Mouse (Mus musculus): ENCODE measurements around the gene Tbc1d7. TPM values are rescaled to one million over a fixed set of nuclear protein-coding genes. Genes with fewer than 3 reads are reported as not detected.

The Tbc1d7 gene
- total and polyA plus RNA-seq, 3 experiments: 9.4 to 82.5 (median 11.6) TPM

- TF ChIP-seq GATA1 (IDR thresholded peaks at IDR 0.05; ENCODE audit: borderline replicate concordance, low read length): no peak
- TF ChIP-seq CTCF (IDR thresholded peaks at IDR 0.05; ENCODE audit: low read depth, low read length): no peak
- no peak for TF ChIP-seq TAL1 (conservative IDR thresholded peaks at IDR 0.05; ENCODE audit: low read depth, low read length)
- no peak for TF ChIP-seq GATA2 (IDR thresholded peaks at IDR 0.05; ENCODE audit: borderline replicate concordance, low read depth, low read length)
- TF ChIP-seq POLR2AphosphoS5 (IDR thresholded peaks at IDR 0.05; ENCODE audit: insufficient replicate concordance, low read depth, low read length): no peak
- DNase-seq (ENCODE audit: low spot score) (no peak), ATAC-seq (ENCODE audit: extremely low read depth, insufficient number of reproducible peaks, low FRiP score, poor library complexity, severe bottlenecking) (no peak)
- no peak overlapping the region for H3K4me3 ChIP-seq (ENCODE audit: low read depth, low read length)
- peaks cover 31% of the 10 kb centered on the region for H3K36me3 ChIP-seq (replicated peaks)
- H3K27me3 ChIP-seq (ENCODE audit: insufficient read depth, low read length): no peaks in the 10 kb centered on the region
- no peaks in the 10 kb centered on the region for H3K9me3 ChIP-seq (replicated peaks)
- H3K4me1 ChIP-seq (ENCODE audit: insufficient read depth, low read depth, low read length): no peaks in the 10 kb centered on the region
These were observed 22.6 kb downstream of the Tbc1d7 start for GRCm38 (mm10) chr13:43148692-43149091.

DNA sequence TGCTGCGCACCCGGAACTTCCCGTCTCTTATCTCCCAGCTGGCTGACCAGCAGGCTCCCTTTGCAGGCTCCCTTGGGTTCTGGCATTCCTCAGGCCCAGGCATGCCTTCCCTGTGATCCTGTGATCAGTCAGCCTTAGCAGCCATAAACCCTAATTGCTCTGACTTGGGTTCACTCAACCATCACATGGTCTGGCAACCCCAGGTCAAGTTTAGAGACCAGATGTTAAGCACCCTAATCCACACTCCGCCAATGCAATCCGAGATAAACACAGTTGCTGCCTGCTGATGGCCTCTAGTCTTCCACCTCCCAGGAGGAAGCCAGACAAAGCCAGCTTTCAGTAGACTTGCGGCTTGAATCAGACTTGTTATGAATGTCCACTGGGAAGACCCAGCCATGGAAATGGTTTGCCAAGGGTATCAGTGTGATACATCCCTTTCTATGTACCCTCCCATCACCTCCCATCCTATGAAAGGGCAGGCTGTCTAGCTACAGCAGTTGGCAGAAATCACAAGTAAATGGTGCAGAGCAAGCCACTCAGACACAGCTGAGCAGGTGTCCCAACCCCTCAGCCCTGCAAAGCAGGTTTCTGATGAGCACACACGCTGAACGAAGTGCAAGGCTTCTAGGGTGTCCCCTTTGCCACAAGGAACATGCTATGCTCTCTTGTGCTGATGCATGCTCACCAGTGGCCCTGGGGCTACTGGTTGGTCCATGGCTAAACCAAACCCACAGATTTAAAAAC lies 24.6 kb downstream of the Tbc1d7 start:
- Histone ChIP-seq H3K27me3 (ENCODE audit: insufficient read depth, low read length) (peaks cover 4% of the 10 kb centered on the region; the same call in 1 of the 2 replicates), H3K9me3 (replicated peaks) (no peaks in the 10 kb centered on the region), H3K4me3 (ENCODE audit: low read depth, low read length) (no peak overlapping the region), H3K4me1 (ENCODE audit: insufficient read depth, low read depth, low read length) (no peaks in the 10 kb centered on the region), H3K36me3 (replicated peaks) (peaks cover 15% of the 10 kb centered on the region)
- no peak for DNase-seq (ENCODE audit: low spot score)
- TF ChIP-seq POLR2AphosphoS5 (IDR thresholded peaks at IDR 0.05; ENCODE audit: insufficient replicate concordance, low read depth, low read length) (no peak), CTCF (IDR thresholded peaks at IDR 0.05; ENCODE audit: low read depth, low read length) (no peak), GATA1 (IDR thresholded peaks at IDR 0.05; ENCODE audit: borderline replicate concordance, low read length) (no peak), TAL1 (conservative IDR thresholded peaks at IDR 0.05; ENCODE audit: low read depth, low read length) (no peak), GATA2 (IDR thresholded peaks at IDR 0.05; ENCODE audit: borderline replicate concordance, low read depth, low read length) (no peak)
- no peak for ATAC-seq (ENCODE audit: extremely low read depth, insufficient number of reproducible peaks, low FRiP score, poor library complexity, severe bottlenecking)

DNA sequence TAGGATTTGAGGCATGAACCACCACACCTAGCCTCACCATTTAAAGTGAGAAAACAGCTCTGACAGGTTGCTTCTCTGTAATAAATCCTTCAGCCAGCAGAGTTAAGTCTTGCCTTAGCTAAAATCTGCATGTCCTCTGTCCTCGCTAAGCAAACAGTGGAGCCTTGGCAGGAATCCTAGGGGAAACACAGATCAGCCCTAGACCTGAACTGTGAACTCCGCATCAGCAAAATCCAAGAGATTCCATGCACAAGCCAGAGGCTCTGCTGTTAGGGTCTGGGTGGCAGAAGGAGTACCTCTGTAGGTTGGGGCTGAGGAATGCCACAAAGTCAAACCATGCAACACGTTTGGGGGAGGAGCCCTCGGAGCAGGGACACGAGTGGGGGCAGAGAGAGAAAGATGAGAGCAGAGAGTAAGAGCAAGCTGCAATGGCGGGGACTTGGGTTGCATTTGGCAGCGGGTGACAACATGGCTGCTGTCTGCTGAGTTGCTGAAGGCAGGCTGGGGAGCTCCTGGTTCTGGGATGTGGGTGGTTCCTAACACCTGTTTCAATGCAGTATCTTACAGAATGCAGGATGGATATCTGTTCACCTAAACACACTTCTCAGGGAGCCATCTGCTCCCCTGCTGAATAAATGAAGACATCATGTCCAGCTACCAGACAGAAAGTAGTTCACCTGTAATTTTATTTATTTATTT lies 26.4 kb downstream of the Tbc1d7 start:
- no peak for TF ChIP-seq POLR2AphosphoS5 (IDR thresholded peaks at IDR 0.05; ENCODE audit: insufficient replicate concordance, low read depth, low read length)
- no peak for TF ChIP-seq GATA1 (IDR thresholded peaks at IDR 0.05; ENCODE audit: borderline replicate concordance, low read length)
- TF ChIP-seq CTCF (IDR thresholded peaks at IDR 0.05; ENCODE audit: low read depth, low read length): no peak
- TF ChIP-seq TAL1 (conservative IDR thresholded peaks at IDR 0.05; ENCODE audit: low read depth, low read length): no peak
- no peak for TF ChIP-seq GATA2 (IDR thresholded peaks at IDR 0.05; ENCODE audit: borderline replicate concordance, low read depth, low read length)
- no peaks in the 10 kb centered on the region for H3K36me3 ChIP-seq (replicated peaks)
- H3K4me1 ChIP-seq (ENCODE audit: insufficient read depth, low read depth, low read length): no peaks in the 10 kb centered on the region
- no peak for DNase-seq (ENCODE audit: low spot score)
- no peaks in the 10 kb centered on the region for H3K9me3 ChIP-seq (replicated peaks)
- H3K27me3 ChIP-seq (ENCODE audit: insufficient read depth, low read length): peaks cover 7% of the 10 kb centered on the region; the same call in 1 of the 2 replicates
- no peak for ATAC-seq (ENCODE audit: extremely low read depth, insufficient number of reproducible peaks, low FRiP score, poor library complexity, severe bottlenecking)
- H3K4me3 ChIP-seq (ENCODE audit: low read depth, low read length): no peak overlapping the region

- no peak for TF ChIP-seq GATA1 (IDR thresholded peaks at IDR 0.05; ENCODE audit: borderline replicate concordance, low read length)
- TF ChIP-seq GATA2 (IDR thresholded peaks at IDR 0.05; ENCODE audit: borderline replicate concordance, low read depth, low read length): no peak
- H3K9me3 ChIP-seq (replicated peaks): no peaks in the 10 kb centered on the region
- H3K27me3 ChIP-seq (ENCODE audit: insufficient read depth, low read length): peaks cover 24% of the 10 kb centered on the region
- ATAC-seq (ENCODE audit: extremely low read depth, insufficient number of reproducible peaks, low FRiP score, poor library complexity, severe bottlenecking) (no peak), DNase-seq (ENCODE audit: low spot score) (no peak)
- H3K36me3 ChIP-seq (replicated peaks): no peaks in the 10 kb centered on the region
- H3K4me1 ChIP-seq (ENCODE audit: insufficient read depth, low read depth, low read length): no peaks in the 10 kb centered on the region
- H3K4me3 ChIP-seq (ENCODE audit: low read depth, low read length): no peak overlapping the region
These were observed 36.8 kb downstream of the Tbc1d7 start for GRCm38 (mm10) chr13:43134468-43134867.

- no peak for ATAC-seq (ENCODE audit: extremely low read depth, insufficient number of reproducible peaks, low FRiP score, poor library complexity, severe bottlenecking)
- H3K4me1 ChIP-seq (ENCODE audit: insufficient read depth, low read depth, low read length): no peaks in the 10 kb centered on the region
- no peak for TF ChIP-seq CTCF (IDR thresholded peaks at IDR 0.05; ENCODE audit: low read depth, low read length)
- TF ChIP-seq GATA1 (IDR thresholded peaks at IDR 0.05; ENCODE audit: borderline replicate concordance, low read length): no peak
- no peak for TF ChIP-seq GATA2 (IDR thresholded peaks at IDR 0.05; ENCODE audit: borderline replicate concordance, low read depth, low read length)
- TF ChIP-seq TAL1 (conservative IDR thresholded peaks at IDR 0.05; ENCODE audit: low read depth, low read length): no peak
- no peak for TF ChIP-seq POLR2AphosphoS5 (IDR thresholded peaks at IDR 0.05; ENCODE audit: insufficient replicate concordance, low read depth, low read length)
These were observed 37.9 kb downstream of the Tbc1d7 start for GRCm38 (mm10) chr13:43133400-43133799.

DNA sequence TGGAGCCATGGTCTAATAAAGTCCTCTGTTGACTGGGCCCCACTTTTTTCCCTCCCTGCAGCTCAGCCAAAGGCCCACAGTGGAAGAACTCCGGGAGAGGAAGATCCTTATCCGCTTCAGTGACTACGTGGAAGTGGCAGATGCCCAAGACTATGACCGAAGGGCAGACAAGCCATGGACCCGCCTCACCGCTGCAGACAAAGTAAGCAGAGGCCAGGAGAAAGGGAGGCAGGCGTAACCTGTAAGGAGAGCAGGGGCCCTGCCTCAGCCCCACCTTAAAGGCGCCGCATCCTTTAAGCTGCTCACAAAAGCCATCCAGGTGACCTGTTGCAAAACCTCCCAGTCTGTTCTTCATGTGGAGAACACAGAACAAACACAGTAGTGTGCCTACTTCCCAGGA lies 38.4 kb downstream of the Tbc1d7 start:
- ATAC-seq (ENCODE audit: extremely low read depth, insufficient number of reproducible peaks, low FRiP score, poor library complexity, severe bottlenecking) (no peak), DNase-seq (ENCODE audit: low spot score) (no peak)
- Histone ChIP-seq H3K9me3 (replicated peaks) (no peaks in the 10 kb centered on the region), H3K27me3 (ENCODE audit: insufficient read depth, low read length) (peaks cover 24% of the 10 kb centered on the region), H3K4me3 (ENCODE audit: low read depth, low read length) (no peak overlapping the region), H3K4me1 (ENCODE audit: insufficient read depth, low read depth, low read length) (no peaks in the 10 kb centered on the region), H3K36me3 (replicated peaks) (no peaks in the 10 kb centered on the region)
- no peak for TF ChIP-seq GATA2 (IDR thresholded peaks at IDR 0.05; ENCODE audit: borderline replicate concordance, low read depth, low read length)
- TF ChIP-seq GATA1 (IDR thresholded peaks at IDR 0.05; ENCODE audit: borderline replicate concordance, low read length): no peak
- no peak for TF ChIP-seq POLR2AphosphoS5 (IDR thresholded peaks at IDR 0.05; ENCODE audit: insufficient replicate concordance, low read depth, low read length)
- no peak for TF ChIP-seq CTCF (IDR thresholded peaks at IDR 0.05; ENCODE audit: low read depth, low read length)
- TF ChIP-seq TAL1 (conservative IDR thresholded peaks at IDR 0.05; ENCODE audit: low read depth, low read length): no peak

More at GRCm38 (mm10) chr13:43133400-43133799, 37.9 kb downstream of the Tbc1d7 start:
- H3K27me3 ChIP-seq (ENCODE audit: insufficient read depth, low read length): peaks cover 24% of the 10 kb centered on the region
- no peak for DNase-seq (ENCODE audit: low spot score)
- no peaks in the 10 kb centered on the region for H3K36me3 ChIP-seq (replicated peaks)
- no peaks in the 10 kb centered on the region for H3K9me3 ChIP-seq (replicated peaks)
- no peak overlapping the region for H3K4me3 ChIP-seq (ENCODE audit: low read depth, low read length)

All from G1E (cell line).